Mouse (Mus musculus) myocyte (in vitro differentiated cells): Measurements from ENCODE around the gene Polr3gl.

Experiments used
- CEBPB ChIP-seq: IDR thresholded peaks from 2 replicates; pipeline ENCODE4 v1.6.1; 2011; ENCODE audit warnings: mild to moderate bottlenecking, moderate library complexity; ENCODE audit not compliant: poor library complexity, insufficient read depth, severe bottlenecking
- E2F4 ChIP-seq: IDR thresholded peaks from one replicate; pipeline ENCODE4 v1.6.1; 2011; ENCODE audit warnings: mild to moderate bottlenecking, control low read depth, moderate library complexity; ENCODE audit not compliant: insufficient read depth
- MAX ChIP-seq: IDR thresholded peaks from one replicate; pipeline ENCODE4 v1.6.1; 2011; ENCODE audit warnings: low read depth, mild to moderate bottlenecking, control low read depth
- MYOD1 ChIP-seq, 3 experiments: IDR thresholded peaks; one replicate each; pipeline ENCODE4 v1.6.1; 2011; ENCODE audit warnings: control low read depth in 2 of 3, low read depth in 2 of 3, mild to moderate bottlenecking in 2 of 3, moderate library complexity in 1 of 3; ENCODE audit not compliant: insufficient read length in 2 of 3, control insufficient read depth in 1 of 3
- MYOG ChIP-seq, 3 experiments: IDR thresholded peaks; one replicate each; pipeline ENCODE4 v1.6.1; 2011; ENCODE audit warnings: control low read depth in 2 of 3, low read depth in 2 of 3, mild to moderate bottlenecking in 2 of 3; ENCODE audit not compliant: insufficient read length in 2 of 3, control insufficient read depth in 1 of 3, insufficient read depth in 1 of 3
- POLR2A ChIP-seq: IDR thresholded peaks from one replicate; pipeline ENCODE4 v1.6.1; 2011; ENCODE audit warnings: low read depth, mild to moderate bottlenecking, control low read depth, moderate library complexity; ENCODE audit not compliant: insufficient read length
- POLR2AphosphoS2 ChIP-seq: IDR thresholded peaks from one replicate; pipeline ENCODE4 v1.6.1; 2011; ENCODE audit warnings: low read depth, control low read depth; ENCODE audit not compliant: insufficient read length
- REST ChIP-seq: IDR thresholded peaks from one replicate; pipeline ENCODE4 v1.6.1; 2011; ENCODE audit warnings: mild to moderate bottlenecking, control low read depth, moderate library complexity; ENCODE audit not compliant: insufficient read depth, insufficient read length
- TCF3 ChIP-seq: IDR thresholded peaks from one replicate; pipeline ENCODE4 v1.6.1; 2011; ENCODE audit warnings: low read depth, control low read depth; ENCODE audit not compliant: insufficient read length
- USF1 ChIP-seq: IDR thresholded peaks from one replicate; pipeline ENCODE4 v1.6.1; 2011; ENCODE audit warnings: low read depth, mild to moderate bottlenecking, control low read depth, moderate library complexity

GRCm38 (mm10) chr3:96600639-96601250 is 6.8 kb upstream of the Polr3gl start, which contains the start of gene Lix1l:
- TF ChIP-seq POLR2A (peak; percentile 87), USF1 (no peak), MYOG (IDR thresholded peaks at IDR 0.05; ENCODE audit: control insufficient read depth in 1 of 3, insufficient read depth in 1 of 3, insufficient read length in 2 of 3, low read depth in 2 of 3) (peak in 1 of 3 experiments; percentile 57), MAX (no peak), CEBPB (no peak), E2F4 (no peak), POLR2AphosphoS2 (peak; percentile 72), MYOD1 (IDR thresholded peaks at IDR 0.05; ENCODE audit: control insufficient read depth in 1 of 3, insufficient read length in 2 of 3, low read depth in 2 of 3) (peak in 2 of 3 experiments; percentile 54 to 66), TCF3 (no peak), REST (no peak)
